Mouse (Mus musculus) limb, embryonic 14.5 days (tissue): ENCODE data around the gene Mrpl24. TPM values are rescaled to one million over a fixed set of nuclear protein-coding genes. Genes with fewer than 3 reads are reported as not detected.

Experiments
- ATAC-seq: fragments of 200-750 bp; cut with Nextera tagmentation; 2 replicates; pipeline ENCODE4 v1.8.0; 2017; ENCODE audit warnings: low read depth, moderate number of reproducible peaks, moderate TSS enrichment; ENCODE audit not compliant: low FRiP score
- DNase-seq: peaks from one replicate; pipeline ENCODE4 v3.0.0-alpha.2; 2015; ENCODE audit warnings: low spot score
- H3K27ac ChIP-seq: fragments of 300-500 bp; sonication (generic); replicated peaks from 2 replicates; pipeline ENCODE4 v1.5.1; 2014; ENCODE audit warnings: low read depth, mild to moderate bottlenecking, low read length, moderate library complexity, mixed read lengths
- H3K27me3 ChIP-seq: fragments of 300-500 bp; sonication (generic); 2 replicates; pipeline ENCODE4 v1.6.1; 2014; ENCODE audit warnings: low read length, mixed read lengths; ENCODE audit not compliant: control insufficient read depth, insufficient read depth
- H3K36me3 ChIP-seq: fragments of 300-500 bp; sonication (generic); 2 replicates; pipeline ENCODE4 v1.6.1; 2014; ENCODE audit warnings: mild to moderate bottlenecking, low read length, moderate library complexity, mixed read lengths; ENCODE audit not compliant: control insufficient read depth, insufficient read depth
- H3K4me1 ChIP-seq: fragments of 300-500 bp; sonication (generic); 2 replicates; pipeline ENCODE4 v1.6.1; 2014; ENCODE audit warnings: antibody characterized with exemption, low read length, mixed read lengths; ENCODE audit not compliant: control insufficient read depth, insufficient read depth
- H3K4me2 ChIP-seq: fragments of 300-500 bp; sonication (generic); replicated peaks from 2 replicates; pipeline ENCODE4 v1.6.1; 2014; ENCODE audit warnings: low read depth, mild to moderate bottlenecking, low read length, moderate library complexity; ENCODE audit not compliant: severe bottlenecking
- H3K4me3 ChIP-seq: fragments of 300-500 bp; sonication (generic); replicated peaks from 2 replicates; pipeline ENCODE4 v1.5.1; 2014; ENCODE audit warnings: low read length
- H3K9ac ChIP-seq: fragments of 300-500 bp; sonication (generic); 2 replicates; pipeline ENCODE4 v1.6.1; 2014; ENCODE audit warnings: mild to moderate bottlenecking, low read depth, low read length, moderate library complexity; ENCODE audit not compliant: severe bottlenecking
- H3K9me3 ChIP-seq: fragments of 300-500 bp; sonication (generic); 2 replicates; pipeline ENCODE4 v1.6.1; 2016; ENCODE audit warnings: low read length; ENCODE audit not compliant: control insufficient read depth
- POLR2A ChIP-seq: fragments of 200-500 bp; IDR thresholded peaks from 2 replicates; pipeline ENCODE4 v1.8.0; 2012; ENCODE audit warnings: inconsistent platforms, mild to moderate bottlenecking, moderate library complexity, borderline replicate concordance; ENCODE audit not compliant: insufficient read depth, insufficient read length; ENCODE audit errors: extremely low read depth
- WGBS: fragments of 180-500 bp; shearing (Covaris S2); extraction: QIAGEN DNeasy Blood & Tissue Kit; methylation state at CpG from one replicate; pipeline ENCODE4 v1.1.7; 2014; 5-methylcytosine and 5-hydroxymethylcytosine counted together
- polyA plus RNA-seq, 2 experiments: library from polyadenylated mRNA; depleted of rRNA in 1 of 2; stranded (reverse) in 1 of 2; unstranded in 1 of 2; fragments of >200 nt; fragmentation: Nextera tagmentation in 1 of 2; extraction: Ambion mirVana in 1 of 2; gene quantifications; 2 replicates each; pipeline versions ENCODE4 v1.2.1 to v1.2.3; 2012 to 2014

The Mrpl24 gene
- 88.6 and 124 TPM in 2 replicates for polyA plus RNA-seq (2012; rRNA removed)
- polyA plus RNA-seq (2014; fragmentation: Nextera tagmentation; extraction: Ambion mirVana): 66.2 and 75.7 TPM in 2 replicates

- no peaks in the 10 kb centered on the region for H3K9me3 ChIP-seq
- H3K4me3 ChIP-seq: peak within 1 kb of the TSS; percentile 70
- DNase-seq (peak; percentile 93), ATAC-seq (peak; percentile 85)
- peak within 1 kb of the TSS; percentile 79 for H3K4me2 ChIP-seq
- H3K9ac ChIP-seq: peak within 1 kb of the TSS; percentile 74
- no peak for TF ChIP-seq POLR2A
- H3K27ac ChIP-seq: peak within 1 kb of the TSS; percentile 81
- under 1% methylated on average over 30 of the region's 30 CpGs for WGBS
- H3K36me3 ChIP-seq: peaks cover 52% of the 10 kb centered on the region
- H3K4me1 ChIP-seq: peaks cover 4% of the 10 kb centered on the region; the same call in 1 of the 2 replicates
- H3K27me3 ChIP-seq: no peaks in the 10 kb centered on the region
These were observed at the start of gene Mrpl24 for GRCm38 (mm10) chr3:87919336-87920108. Gene Mrpl24, plus strand, starts transcription at chr3:87919506.

GRCm38 (mm10) chr3:87877730-87878129 lies 41.6 kb upstream of the Mrpl24 start:
- H3K4me2 ChIP-seq: no peak overlapping the region
- H3K27ac ChIP-seq: no peak overlapping the region
- no peaks in the 10 kb centered on the region for H3K9me3 ChIP-seq
- TF ChIP-seq POLR2A: no peak
- no peak overlapping the region for H3K4me3 ChIP-seq
- ATAC-seq (no peak), DNase-seq (no peak)
- peaks cover 43% of the 10 kb centered on the region for H3K36me3 ChIP-seq
- H3K9ac ChIP-seq: no peak overlapping the region
- H3K27me3 ChIP-seq: no peaks in the 10 kb centered on the region
- no peaks in the 10 kb centered on the region for H3K4me1 ChIP-seq
- 100% methylated on average over 4 of the region's 4 CpGs for WGBS

GRCm38 (mm10) chr3:87884291-87884690 lies 35.0 kb upstream of the Mrpl24 start:
- Histone ChIP-seq H3K9me3 (0 out of 2 replicates have a peak, but pooled peaks cover 3% of the 10 kb centered on the region), H3K4me3 (peak overlapping the region; percentile 97), H3K27ac (no peak overlapping the region), H3K9ac (peak overlapping the region; percentile 89), H3K36me3 (peaks cover 21% of the 10 kb centered on the region), H3K4me2 (peak overlapping the region; percentile 94), H3K4me1 (peaks cover 12% of the 10 kb centered on the region), H3K27me3 (no peaks in the 10 kb centered on the region)
- ATAC-seq: no peak
- DNase-seq: no peak
- no peak for TF ChIP-seq POLR2A
- 4% methylated on average over 3 of the region's 3 CpGs for WGBS

GRCm38 (mm10) chr3:87884708-87885251 lies 34.5 kb upstream of the Mrpl24 start:
- Histone ChIP-seq H3K9me3 (0 out of 2 replicates have a peak, but pooled peaks cover 3% of the 10 kb centered on the region), H3K36me3 (peaks cover 16% of the 10 kb centered on the region), H3K4me3 (peak overlapping the region; percentile 97), H3K4me1 (peaks cover 12% of the 10 kb centered on the region), H3K9ac (peak overlapping the region; percentile 89), H3K27ac (peak overlapping the region; percentile 83), H3K4me2 (peak overlapping the region; percentile 94), H3K27me3 (no peaks in the 10 kb centered on the region)
- ATAC-seq: 0 out of 2 replicates have a peak, but pooled peaks have one; percentile 10
- WGBS: 1% methylated on average over 27 of the region's 28 CpGs
- DNase-seq: no peak
- TF ChIP-seq POLR2A: no peak

GRCm38 (mm10) chr3:87885281-87886003 lies 33.9 kb upstream of the Mrpl24 start, which contains the start of gene Prcc:
Gene Prcc, minus strand, starts transcription at chr3:87885608.
- H3K36me3 ChIP-seq: peaks cover 11% of the 10 kb centered on the region
- H3K4me1 ChIP-seq: peaks cover 12% of the 10 kb centered on the region
- peak within 1 kb of the TSS; percentile 94 for H3K4me2 ChIP-seq
- peak; percentile 51; the same call in 1 of the 2 replicates for TF ChIP-seq POLR2A
- peak within 1 kb of the TSS; percentile 97 for H3K4me3 ChIP-seq
- H3K9me3 ChIP-seq: 0 out of 2 replicates have a peak, but pooled peaks cover 3% of the 10 kb centered on the region
- H3K9ac ChIP-seq: peak within 1 kb of the TSS; percentile 89
- 0% methylated on average over 31 of the region's 33 CpGs for WGBS
- H3K27ac ChIP-seq: peak within 1 kb of the TSS; percentile 83
- DNase-seq: peak; percentile 99
- no peaks in the 10 kb centered on the region for H3K27me3 ChIP-seq
- ATAC-seq: peak; percentile 98
